Mouse (Mus musculus) heart, adult 2 months (tissue): ENCODE measurements around the gene Arhgap8. TPM values are rescaled to one million over a fixed set of nuclear protein-coding genes. Genes with fewer than 3 reads are reported as not detected.

Experiments
- DNase-seq, 2 experiments: peaks; one replicate each; pipeline ENCODE4 v3.0.0; 2021
- H3K27ac ChIP-seq: fragments of 200-600 bp; 2 replicates; pipeline ENCODE4 v1.8.1; 2022
- H3K27me3 ChIP-seq: fragments of 200-500 bp; 2 replicates; pipeline ENCODE4 v1.6.1; 2012; ENCODE audit warnings: mild to moderate bottlenecking, low read length, inconsistent platforms, mixed read lengths; ENCODE audit not compliant: control insufficient read depth, insufficient read depth
- H3K36me3 ChIP-seq: fragments of 200-500 bp; 2 replicates; pipeline ENCODE4 v1.6.1; 2012; ENCODE audit warnings: low read length, inconsistent platforms; ENCODE audit not compliant: control insufficient read depth, insufficient read depth
- H3K4me1 ChIP-seq: fragments of 200-500 bp; 2 replicates; pipeline ENCODE4 v1.6.1; 2011; ENCODE audit warnings: low read length; ENCODE audit not compliant: control insufficient read depth, insufficient read depth
- H3K4me3 ChIP-seq: fragments of 200-600 bp; 2 replicates; pipeline ENCODE4 v1.8.1; 2022
- H3K79me2 ChIP-seq: fragments of 200-500 bp; replicated peaks from 2 replicates; pipeline ENCODE4 v1.6.1; 2012; ENCODE audit warnings: mild to moderate bottlenecking, inconsistent platforms, low read length, moderate library complexity, mixed read lengths; ENCODE audit not compliant: control insufficient read depth, insufficient read depth
- H3K9ac ChIP-seq: fragments of 200-500 bp; 2 replicates; pipeline ENCODE4 v1.6.1; 2012; ENCODE audit warnings: low read depth, mild to moderate bottlenecking, control low read depth, inconsistent platforms, low read length, mixed read lengths
- CTCF ChIP-seq: fragments of 200-600 bp; IDR thresholded peaks from 2 replicates; pipeline ENCODE4 v1.8.1; 2022; ENCODE audit warnings: antibody characterized with exemption, mild to moderate bottlenecking, moderate library complexity
- EP300 ChIP-seq: fragments of 200-500 bp; IDR thresholded peaks from 2 replicates; pipeline ENCODE4 v1.6.1; 2011; ENCODE audit warnings: low read depth, low read length, control low read depth; ENCODE audit not compliant: insufficient read depth
- POLR2A ChIP-seq: fragments of 200-500 bp; IDR thresholded peaks from 2 replicates; pipeline ENCODE4 v1.6.1; 2011; ENCODE audit warnings: mild to moderate bottlenecking, low read depth, low read length, control low read depth; ENCODE audit not compliant: insufficient read depth
- WGBS: fragments of 180-500 bp; shearing (Covaris S2); methylation state at CpG from one replicate; pipeline ENCODE4 v1.1.7; 2018; 5-methylcytosine and 5-hydroxymethylcytosine counted together
- intact Hi-C: fragments of 180-260 bp; cut with DNase I; formaldehyde crosslinking; loops from one replicate; pipeline ENCODE4 v1.15.1; 2025
- long read RNA-seq: library from polyadenylated mRNA; stranded (forward); transcript quantifications from one replicate; pipeline ENCODE4 v2.0.0, GENCODE M21; 2021
- polyA plus RNA-seq: library from polyadenylated mRNA; depleted of rRNA; stranded (reverse); fragments of >200 nt; gene quantifications from 2 replicates; pipeline ENCODE4 v1.2.3, GENCODE M21; 2012; rRNA removed
- total RNA-seq, 2 experiments: library from RNA; stranded (reverse); gene quantifications; 2 replicates each; pipeline ENCODE4 v1.2.3; 2021

The Arhgap8 gene
- total RNA-seq (1 to 10 TPM in 1 of 2 experiments, under 1 TPM in 1; 0.70 to 1.5 TPM), polyA plus RNA-seq (1.7 and 1.9 TPM in 2 replicates)
- long read RNA-seq, partial matches to known transcripts, result 0 of 4 reads
- long read RNA-seq, other reads (novel, unspliced or antisense), result 4 of 4 reads

GRCm38 (mm10) chr15:84719791-84720190, at the start of gene Arhgap8:
Arhgap8 (plus strand) TSS chr15:84720052.
- intact Hi-C loops, result loop anchor here (10.0 kb wide), 1 partner anchor 135 kb away; the partner anchor contains the start of gene Phf21b
- TF ChIP-seq POLR2A, result no peak
- no peak for TF ChIP-seq EP300
- TF ChIP-seq CTCF, result no peak
- Histone ChIP-seq H3K27me3 (no peaks in the 10 kb centered on the region), H3K9ac (peak within 1 kb of the TSS; percentile 61), H3K27ac (peak within 1 kb of the TSS; percentile 2), H3K4me3 (peak within 1 kb of the TSS; percentile 55), H3K4me1 (peaks cover 3% of the 10 kb centered on the region; the same call in 1 of the 2 replicates), H3K79me2 (no peaks in the 10 kb centered on the region), H3K36me3 (no peaks in the 10 kb centered on the region)
- 14% methylated on average over 24 of the region's 24 CpGs for WGBS
- DNase-seq, result peak; percentile 63 to 67

- no peaks in the 10 kb centered on the region for H3K79me2 ChIP-seq
- H3K4me3 ChIP-seq, result no peak overlapping the region
- intact Hi-C loops, result loop anchor here (5.0 kb wide), 3 partner anchors 42 to 252 kb away; partner anchors contain the start of genes Gm29666 and Nup50
- H3K27ac ChIP-seq, result no peak overlapping the region
- no peak for TF ChIP-seq POLR2A
- no peak for TF ChIP-seq CTCF
- TF ChIP-seq EP300, result no peak
- WGBS, result 91% methylated on average over 4 of the region's 4 CpGs
- H3K4me1 ChIP-seq, result peaks cover 8% of the 10 kb centered on the region
- no peaks in the 10 kb centered on the region for H3K36me3 ChIP-seq
- no peak overlapping the region for H3K9ac ChIP-seq
- DNase-seq, result no peak
- H3K27me3 ChIP-seq, result no peaks in the 10 kb centered on the region
These were observed 49.2 kb upstream of the Arhgap8 start for GRCm38 (mm10) chr15:84670657-84671055.

- TF ChIP-seq POLR2A, result no peak
- TF ChIP-seq CTCF, result peak; percentile 68
- 0 out of 2 replicates have a peak, but pooled peaks have one; percentile 40 for TF ChIP-seq EP300
These were observed 48.2 kb upstream of the Arhgap8 start for GRCm38 (mm10) chr15:84671401-84672307.

GRCm38 (mm10) chr15:84672308-84672615, 47.6 kb upstream of the Arhgap8 start:
- intact Hi-C loops, result loop anchor here (5.0 kb wide), 3 partner anchors 40 to 250 kb away; partner anchors contain the start of genes Gm29666 and Nup50
- Histone ChIP-seq H3K4me1 (peaks cover 8% of the 10 kb centered on the region), H3K79me2 (no peaks in the 10 kb centered on the region), H3K27me3 (no peaks in the 10 kb centered on the region), H3K36me3 (no peaks in the 10 kb centered on the region), H3K27ac (no peak overlapping the region), H3K4me3 (no peak overlapping the region), H3K9ac (no peak overlapping the region)
- 48% methylated on average over 4 of the region's 4 CpGs for WGBS
- no peak for DNase-seq
- TF ChIP-seq POLR2A (no peak), CTCF (no peak)

More at GRCm38 (mm10) chr15:84671401-84672307, 48.2 kb upstream of the Arhgap8 start:
- Histone ChIP-seq H3K4me1 (peaks cover 8% of the 10 kb centered on the region), H3K36me3 (no peaks in the 10 kb centered on the region), H3K4me3 (no peak overlapping the region), H3K27me3 (no peaks in the 10 kb centered on the region), H3K27ac (no peak overlapping the region), H3K79me2 (no peaks in the 10 kb centered on the region), H3K9ac (no peak overlapping the region)
- peak; percentile 61 to 67 for DNase-seq
- intact Hi-C loops, result loop anchor here (5.0 kb wide), 3 partner anchors 41 to 251 kb away; partner anchors contain the start of genes Gm29666 and Nup50
- WGBS, result 34% methylated on average over 9 of the region's 9 CpGs

GRCm38 (mm10) chr15:84672616-84673015, 47.2 kb upstream of the Arhgap8 start:
- H3K4me1 ChIP-seq, result peaks cover 8% of the 10 kb centered on the region
- peak; percentile 36 to 50 for DNase-seq
- 46% methylated on average over 3 of the region's 3 CpGs for WGBS
- H3K79me2 ChIP-seq, result no peaks in the 10 kb centered on the region
- H3K27ac ChIP-seq, result no peak overlapping the region
- no peaks in the 10 kb centered on the region for H3K27me3 ChIP-seq
- no peak overlapping the region for H3K4me3 ChIP-seq
- no peak overlapping the region for H3K9ac ChIP-seq
- intact Hi-C loops, result loop anchor here (5.0 kb wide), 3 partner anchors 40 to 250 kb away; partner anchors contain the start of genes Gm29666 and Nup50
- TF ChIP-seq EP300 (no peak), POLR2A (no peak), CTCF (no peak)
- no peaks in the 10 kb centered on the region for H3K36me3 ChIP-seq
